Mouse (Mus musculus) embryonic fibroblast, embryonic 13.5 days (primary cell): ENCODE measurements around the gene Slc35f4. TPM values are rescaled to one million over a fixed set of nuclear protein-coding genes. Genes with fewer than 3 reads are reported as not detected.

ENCODE experiments used
- H3K27ac ChIP-seq: 2 replicates; pipeline ENCODE4 v1.5.1; 2012; ENCODE audit warnings: low read length, control low read depth, inconsistent platforms; ENCODE audit not compliant: insufficient read depth
- H3K4me1 ChIP-seq: 2 replicates; pipeline ENCODE4 v1.6.1; 2011; ENCODE audit warnings: low read length; ENCODE audit not compliant: control insufficient read depth, insufficient read depth
- H3K4me3 ChIP-seq: 2 replicates; pipeline ENCODE4 v1.5.1; 2011; ENCODE audit warnings: mild to moderate bottlenecking, control low read depth, low read length; ENCODE audit not compliant: insufficient read depth
- CTCF ChIP-seq: IDR thresholded peaks from 2 replicates; pipeline ENCODE4 v1.5.1; 2011; ENCODE audit warnings: mild to moderate bottlenecking, control low read depth, low read length, moderate library complexity, borderline replicate concordance; ENCODE audit not compliant: insufficient read depth
- POLR2A ChIP-seq: IDR thresholded peaks from 2 replicates; pipeline ENCODE4 v1.6.1; 2011; ENCODE audit warnings: low read depth, mild to moderate bottlenecking, control low read depth, low read length, moderate library complexity
- polyA plus RNA-seq: library from polyadenylated mRNA; stranded (reverse); fragments of >200 nt; gene quantifications from 2 replicates; pipeline ENCODE4 v1.2.4, GENCODE M21; 2011; ENCODE audit warnings: low read depth; ENCODE audit not compliant: missing spikeins, insufficient read length

The Slc35f4 gene
- polyA plus RNA-seq, 1 experiment = not detected

DNA sequence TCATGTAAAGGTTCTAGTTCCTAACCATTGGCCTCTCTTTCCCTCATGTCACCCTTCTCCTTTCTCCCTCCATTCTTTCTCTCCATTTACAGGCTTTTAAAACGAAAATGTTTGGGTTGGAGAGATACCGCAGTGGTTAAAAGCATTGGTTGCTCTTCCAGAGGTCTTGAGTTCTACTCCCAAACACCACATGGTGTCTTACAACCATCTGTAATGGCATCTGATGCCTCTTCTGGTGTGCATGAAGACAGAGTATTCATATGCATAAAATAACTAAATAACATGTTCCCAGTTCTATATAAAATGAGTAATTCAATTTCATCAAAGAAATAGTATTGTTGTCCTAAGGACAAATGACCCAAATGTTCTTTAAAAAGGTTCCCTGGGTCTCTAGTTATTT, 49.2 kb downstream of the Slc35f4 start:
- Histone ChIP-seq H3K4me1 (no peaks in the 10 kb centered on the region), H3K4me3 (no peak overlapping the region), H3K27ac (no peak overlapping the region)
- TF ChIP-seq POLR2A (no peak), CTCF (no peak)

- no peak for TF ChIP-seq POLR2A
- TF ChIP-seq CTCF = no peak
- Histone ChIP-seq H3K27ac (no peak overlapping the region), H3K4me1 (no peaks in the 10 kb centered on the region), H3K4me3 (no peak overlapping the region)
Measured at GRCm38 (mm10) chr14:49461761-49462160, 64.1 kb downstream of the Slc35f4 start.

- TF ChIP-seq POLR2A = no peak
- TF ChIP-seq CTCF = no peak
Measured at GRCm38 (mm10) chr14:49460799-49461198, 65.0 kb downstream of the Slc35f4 start.

GRCm38 (mm10) chr14:49454283-49454914, 71.4 kb downstream of the Slc35f4 start:
- Histone ChIP-seq H3K27ac (no peak overlapping the region), H3K4me3 (no peak overlapping the region), H3K4me1 (no peaks in the 10 kb centered on the region)
- TF ChIP-seq CTCF (no peak), POLR2A (no peak)

More at GRCm38 (mm10) chr14:49460799-49461198, 65.0 kb downstream of the Slc35f4 start:
- no peak overlapping the region for H3K4me3 ChIP-seq
- no peak overlapping the region for H3K27ac ChIP-seq
- no peaks in the 10 kb centered on the region for H3K4me1 ChIP-seq

GRCm38 (mm10) chr14:49453782-49454181, 72.1 kb downstream of the Slc35f4 start:
- H3K4me3 ChIP-seq = no peak overlapping the region
- TF ChIP-seq CTCF (no peak), POLR2A (no peak)
- no peak overlapping the region for H3K27ac ChIP-seq
- no peaks in the 10 kb centered on the region for H3K4me1 ChIP-seq

GRCm38 (mm10) chr14:49447669-49448068, 78.2 kb downstream of the Slc35f4 start:
- no peaks in the 10 kb centered on the region for H3K4me1 ChIP-seq
- TF ChIP-seq CTCF = no peak
- TF ChIP-seq POLR2A = no peak
- no peak overlapping the region for H3K27ac ChIP-seq
- H3K4me3 ChIP-seq = no peak overlapping the region

DNA sequence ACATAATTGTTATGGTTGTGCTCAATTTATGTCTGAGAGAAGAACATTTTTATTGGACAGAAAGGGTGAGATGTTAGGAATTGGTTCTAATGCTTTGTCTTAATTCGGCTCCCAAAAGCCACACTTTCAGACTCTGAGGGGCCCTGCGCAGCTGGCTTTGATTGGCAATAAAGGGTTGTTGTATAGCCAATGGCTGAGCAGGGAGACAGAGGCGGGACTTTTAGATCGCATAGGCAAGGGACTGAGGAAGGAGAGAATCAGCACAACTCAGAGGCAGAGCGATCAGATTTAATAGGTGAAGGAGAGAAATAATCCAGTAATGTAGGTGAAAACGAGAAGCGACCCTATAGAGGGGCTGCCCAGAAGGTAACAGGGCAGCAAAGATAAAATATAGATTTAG, 79.4 kb downstream of the Slc35f4 start:
- Histone ChIP-seq H3K4me1 (no peaks in the 10 kb centered on the region), H3K4me3 (no peak overlapping the region)
- TF ChIP-seq POLR2A = no peak
- no peak for TF ChIP-seq CTCF

GRCm38 (mm10) chr14:49436811-49437210, 89.0 kb downstream of the Slc35f4 start:
- TF ChIP-seq POLR2A (no peak), CTCF (no peak)

More for the DNA sequence above, 79.4 kb downstream of the Slc35f4 start:
- no peak overlapping the region for H3K27ac ChIP-seq

DNA sequence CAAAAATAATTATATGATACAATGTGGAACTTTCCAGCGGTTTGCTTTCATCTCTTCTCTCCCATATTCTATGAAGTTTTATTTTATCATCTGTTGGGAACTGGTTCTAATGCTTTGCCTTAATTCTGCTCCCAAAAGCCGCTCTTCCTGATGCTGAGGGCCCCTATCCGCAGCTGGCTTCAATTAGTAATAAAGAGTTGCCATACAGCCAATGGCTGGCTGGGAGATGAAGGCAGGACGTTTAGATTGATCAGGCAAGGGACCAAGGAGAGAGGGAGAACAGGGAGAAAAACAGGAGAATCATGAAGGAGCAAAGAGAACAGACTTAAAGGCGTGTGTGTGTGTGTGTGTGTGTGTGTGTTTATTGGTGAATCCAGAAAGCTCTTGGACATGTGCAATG, 94.0 kb downstream of the Slc35f4 start:
- H3K27ac ChIP-seq = no peak overlapping the region
- H3K4me3 ChIP-seq = no peak overlapping the region
- TF ChIP-seq CTCF (no peak), POLR2A (no peak)
- no peaks in the 10 kb centered on the region for H3K4me1 ChIP-seq

More at GRCm38 (mm10) chr14:49436811-49437210, 89.0 kb downstream of the Slc35f4 start:
- H3K27ac ChIP-seq = no peak overlapping the region
- H3K4me3 ChIP-seq = no peak overlapping the region
- no peaks in the 10 kb centered on the region for H3K4me1 ChIP-seq

GRCm38 (mm10) chr14:49392482-49392881, 133.4 kb downstream of the Slc35f4 start:
- Histone ChIP-seq H3K4me1 (no peaks in the 10 kb centered on the region), H3K4me3 (no peak overlapping the region), H3K27ac (no peak overlapping the region)
- TF ChIP-seq POLR2A = no peak
- TF ChIP-seq CTCF = peak; percentile 52; the same call in 1 of the 2 replicates
